Mouse (Mus musculus): ENCODE results near the gene Zfp619. TPM values are rescaled to one million over a fixed set of nuclear protein-coding genes. Genes with fewer than 3 reads are reported as not detected.
A peak's percentile ranks its signal among the peaks of the same experiment; 100 is the strongest.
"Not testable (repeated sequence)": the region's sequence is repeated elsewhere in the genome, so short reads cannot be mapped to it uniquely, and the experiment has no call there.

Gene Zfp619
- total RNA-seq (2021): 1 to 10 TPM; 1.8 to 2.2 TPM

DNA sequence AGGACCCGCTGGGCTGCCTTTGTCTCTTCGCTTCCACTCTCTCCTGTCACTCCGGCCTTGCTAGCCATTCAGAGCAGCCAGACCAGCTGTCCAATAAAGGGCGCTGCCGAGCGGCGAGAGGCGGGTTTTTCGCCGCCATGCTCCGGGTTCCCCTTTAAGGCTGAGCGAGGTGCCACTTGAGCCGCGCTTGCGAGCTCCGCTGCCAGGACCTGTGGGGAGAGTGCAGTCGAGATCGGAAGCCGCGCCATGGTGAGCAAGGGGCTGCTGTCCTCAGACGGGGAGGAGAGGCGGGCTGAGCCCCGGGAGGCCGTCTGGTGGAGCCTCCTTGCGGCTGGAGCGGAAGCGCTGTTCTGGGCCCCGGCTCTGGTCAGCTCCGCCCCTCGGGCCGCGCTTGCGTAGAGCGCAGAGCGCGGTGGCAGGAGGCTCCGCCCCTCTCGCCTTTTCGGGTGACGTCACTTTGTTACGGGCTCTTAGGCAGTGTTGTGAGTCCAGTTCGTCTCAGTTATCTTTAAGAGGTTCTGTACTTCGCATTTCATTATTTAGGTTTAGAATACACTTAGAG is at the start of gene Zfp619:
TSS of gene Zfp619 (plus strand) at position 151 of the 562 bp plus-strand sequence.
- DNase-seq (ENCODE audit: low spot score): peak; percentile 91
- intact Hi-C loops (cut with DNase I): loop anchor here (5.0 to 10.0 kb wide), 2 partner anchors 35 to 63 kb away; no protein-coding TSS in a partner anchor

DNA sequence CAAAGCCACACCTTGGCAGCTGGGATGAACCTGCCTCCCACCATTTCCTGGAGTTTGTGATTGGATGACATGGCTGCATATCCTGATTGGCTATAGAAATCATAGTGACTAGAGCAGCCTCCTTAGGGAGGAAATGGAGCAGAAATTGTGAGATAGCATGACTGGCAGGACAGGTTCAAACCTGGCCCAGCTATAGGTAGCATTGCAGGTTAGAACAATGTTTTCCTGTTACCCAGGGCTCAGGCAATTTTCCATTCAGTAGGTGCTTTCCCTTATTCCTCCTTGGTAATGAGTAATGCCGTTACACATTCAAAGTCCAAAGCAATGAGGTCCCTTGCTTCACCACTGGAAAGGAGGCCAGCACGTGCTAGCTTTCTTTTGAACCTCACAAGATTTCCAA is 38.6 kb upstream of the Zfp619 start:
- no peak for DNase-seq (ENCODE audit: low spot score)
- intact Hi-C loops (cut with DNase I): no loop called here

DNA sequence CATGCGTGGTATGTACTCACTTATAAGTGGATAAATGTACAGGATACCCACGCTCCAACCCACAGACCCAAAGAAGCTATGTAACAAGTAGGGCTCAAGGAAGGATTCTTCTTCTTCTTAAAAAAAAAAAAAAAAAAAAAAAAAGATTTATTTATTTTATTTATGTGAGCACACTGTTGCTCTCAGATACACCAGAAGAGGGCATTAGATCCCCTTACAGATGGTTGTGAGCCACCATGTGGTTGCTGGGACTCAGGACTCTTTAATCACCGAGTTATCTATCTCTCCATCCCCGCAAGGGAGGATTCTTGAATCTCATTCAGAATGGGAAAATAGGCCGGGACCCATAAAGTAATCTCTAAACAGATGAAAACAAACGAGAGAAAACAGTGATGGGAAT is 33.2 kb upstream of the Zfp619 start:
- intact Hi-C loops (cut with DNase I): no loop called here
- DNase-seq (ENCODE audit: low spot score): no peak

DNA sequence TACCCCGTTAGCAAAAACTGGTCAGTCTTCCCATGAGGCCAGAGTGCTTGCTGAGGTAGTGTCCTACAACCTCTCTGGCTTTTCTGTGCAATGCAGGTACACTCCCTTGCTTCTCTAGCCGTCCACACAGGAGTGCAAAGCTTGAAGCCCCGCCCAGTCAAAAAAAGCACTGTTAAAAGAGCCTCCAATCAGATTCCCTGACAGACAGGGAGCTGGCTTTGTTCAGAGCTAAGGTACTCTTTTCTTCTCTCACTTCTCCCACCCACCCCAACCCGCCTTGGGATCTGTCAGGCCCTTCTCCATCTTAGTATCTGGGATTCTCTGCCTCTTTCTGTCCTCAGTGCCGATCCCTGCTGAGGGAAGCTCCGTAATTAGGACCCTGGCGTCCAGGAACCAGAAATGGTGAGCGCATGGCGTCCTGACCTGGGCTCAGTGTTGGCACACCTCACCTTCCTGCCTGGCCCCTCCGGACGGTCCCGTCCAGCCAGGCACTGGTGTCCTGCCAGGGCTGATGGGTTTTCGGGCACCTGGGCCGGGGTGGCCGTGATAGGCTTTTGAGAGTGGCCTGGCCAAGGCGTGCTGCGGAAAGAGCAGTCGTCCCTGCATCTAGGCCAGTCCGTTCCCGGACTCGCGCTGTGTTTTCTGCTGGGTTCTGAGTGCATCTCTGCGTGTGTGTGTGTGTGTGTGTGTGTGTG is 30.3 kb upstream of the Zfp619 start:
- DNase-seq (ENCODE audit: low spot score): no peak
- intact Hi-C loops (cut with DNase I): no loop called here

DNA sequence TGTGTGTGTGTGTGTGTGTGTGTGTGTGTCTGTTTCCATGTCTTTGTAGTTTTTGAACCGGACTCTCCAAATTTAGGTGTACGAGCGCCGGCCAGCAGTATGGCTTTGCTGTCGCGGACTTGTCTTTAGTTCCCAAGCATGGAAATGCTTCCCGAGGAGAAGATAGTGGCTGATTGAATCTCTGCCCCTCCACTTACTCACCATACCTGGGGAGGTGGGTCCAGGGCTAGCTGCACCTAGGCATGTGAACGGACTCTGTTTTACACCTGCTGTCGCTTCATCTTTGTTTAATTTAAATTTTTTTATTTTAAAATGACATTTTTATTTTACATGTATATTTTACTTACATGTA is 29.7 kb upstream of the Zfp619 start:
- no peak for DNase-seq (ENCODE audit: low spot score)
- intact Hi-C loops (cut with DNase I): no loop called here

DNA sequence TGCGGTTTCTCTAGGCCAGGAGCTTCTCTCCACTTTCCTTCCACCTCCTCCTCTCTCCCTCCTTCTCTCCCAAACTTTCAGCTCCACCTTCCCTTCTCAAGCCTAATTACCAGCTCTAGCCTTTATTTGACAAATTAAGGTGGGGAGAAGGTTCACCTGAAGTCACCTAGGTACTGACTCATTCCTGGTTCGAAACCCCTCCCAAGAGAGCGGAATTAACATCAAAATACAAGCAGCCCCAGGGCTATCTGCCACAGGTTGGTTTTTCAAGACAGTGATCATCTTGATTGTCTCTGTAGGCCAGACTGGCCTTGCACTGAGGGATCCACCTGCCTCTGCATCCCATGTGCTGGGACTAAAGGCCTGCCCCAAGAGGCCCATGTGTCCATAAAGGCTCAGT is 22.9 kb upstream of the Zfp619 start:
- intact Hi-C loops (cut with DNase I): no loop called here
- DNase-seq (ENCODE audit: low spot score): no peak

DNA sequence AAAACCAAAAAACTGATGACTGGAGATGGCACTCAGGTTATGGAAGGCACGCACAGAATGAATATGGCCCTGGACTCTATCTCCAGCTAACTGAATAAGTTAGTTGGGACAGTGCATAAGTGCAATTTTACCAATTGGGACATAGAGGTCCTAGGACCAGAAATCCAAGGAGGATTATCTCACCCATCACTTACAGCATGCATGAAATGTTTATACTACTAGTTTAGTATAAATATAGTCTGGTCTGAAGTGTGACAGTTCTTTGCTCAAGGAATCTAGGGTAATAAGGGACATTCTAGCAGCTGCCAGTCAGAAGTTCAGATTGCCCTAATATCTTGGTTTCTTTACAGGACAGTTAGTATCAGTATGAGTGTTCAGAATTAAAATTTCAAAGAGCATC is 13.5 kb upstream of the Zfp619 start:
- intact Hi-C loops (cut with DNase I): loop anchor here (5.0 kb wide), 1 partner anchor 43 kb away; no protein-coding TSS in a partner anchor
- no peak for DNase-seq (ENCODE audit: low spot score)

DNA sequence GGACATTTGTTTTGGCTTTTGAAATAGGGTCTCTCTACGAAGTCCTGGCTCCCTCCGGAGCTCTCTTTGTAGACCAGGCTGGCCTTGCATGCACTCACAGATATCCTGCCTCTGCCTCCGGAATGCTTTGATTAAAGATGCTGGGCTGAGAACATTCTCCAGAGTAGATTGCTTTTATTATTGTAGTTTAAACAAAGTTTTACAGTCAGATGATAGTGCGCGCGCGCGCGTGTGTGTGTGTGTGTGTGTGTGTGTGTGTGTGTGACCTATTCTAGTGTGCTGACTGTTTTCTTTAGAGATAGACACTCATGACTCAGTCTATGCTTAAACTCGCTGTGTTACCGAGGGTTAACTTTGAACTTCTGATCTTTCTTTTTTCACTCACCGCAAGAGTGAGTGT is 796 bp downstream of the Zfp619 start:
- intact Hi-C loops (cut with DNase I): loop anchor here (5.0 to 10.0 kb wide), 2 partner anchors 34 to 64 kb away; no protein-coding TSS in a partner anchor
- DNase-seq (ENCODE audit: low spot score): peak; percentile 1

DNA sequence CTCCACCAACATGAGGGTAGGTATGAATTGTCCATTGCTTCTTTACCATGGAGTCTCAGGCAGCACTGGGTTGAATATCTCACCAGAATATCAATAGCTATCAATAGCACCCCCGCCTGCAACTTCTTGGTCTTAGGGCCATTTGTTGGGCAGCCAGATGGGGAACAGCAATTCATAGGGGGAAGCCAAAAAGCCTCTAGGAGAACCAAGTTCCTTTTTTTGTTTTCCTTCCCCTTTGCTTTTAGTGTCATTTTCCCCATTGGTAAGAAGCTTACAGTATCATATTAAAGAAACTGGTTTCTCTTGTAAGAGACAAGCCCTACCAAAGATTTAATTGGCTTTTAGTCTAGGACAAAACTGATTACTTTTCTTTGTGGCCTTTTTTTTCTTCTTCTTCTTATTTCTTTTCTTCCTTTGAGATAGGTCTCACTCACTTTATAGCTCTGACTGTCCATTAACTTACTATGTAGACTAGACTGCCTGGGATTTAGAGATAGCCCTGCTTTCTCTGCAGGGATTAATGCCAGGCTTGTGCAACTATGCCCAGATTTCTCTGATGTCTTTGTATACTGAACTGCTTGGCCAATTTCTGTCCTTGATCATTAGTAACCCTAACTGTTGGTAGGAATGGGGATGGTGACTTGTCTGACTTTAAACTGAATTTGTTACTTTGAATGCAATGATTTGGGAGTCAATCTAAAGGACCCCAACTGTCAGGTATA is 6.3 kb downstream of the Zfp619 start:
- DNase-seq (ENCODE audit: low spot score): no peak
- intact Hi-C loops (cut with DNase I): loop anchor here (5.0 kb wide), 1 partner anchor 48 kb away; no protein-coding TSS in a partner anchor

DNA sequence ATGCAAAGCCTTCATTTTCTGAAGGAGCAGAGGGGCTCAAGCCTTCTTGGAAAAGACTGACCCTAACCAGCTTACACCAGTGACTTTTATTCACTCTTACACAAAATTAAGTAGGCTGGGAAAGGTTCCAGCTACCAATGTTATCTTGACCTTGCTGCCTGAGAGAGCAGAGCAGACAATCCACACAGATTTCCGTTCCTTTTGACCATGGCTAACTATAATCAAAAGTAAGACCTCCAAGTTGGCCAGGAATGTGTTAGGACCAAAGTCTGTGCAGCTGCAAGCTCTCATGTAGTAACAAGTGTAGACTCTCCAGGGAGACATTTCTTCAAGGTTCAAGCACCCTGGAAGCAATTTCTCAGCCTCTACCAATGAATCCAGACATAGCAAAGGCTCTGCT is 25.6 kb downstream of the Zfp619 start:
- intact Hi-C loops (cut with DNase I): loop anchor here (2.0 kb wide), 1 partner anchor 94 kb away; no protein-coding TSS in a partner anchor
- no peak for DNase-seq (ENCODE audit: low spot score)

DNA sequence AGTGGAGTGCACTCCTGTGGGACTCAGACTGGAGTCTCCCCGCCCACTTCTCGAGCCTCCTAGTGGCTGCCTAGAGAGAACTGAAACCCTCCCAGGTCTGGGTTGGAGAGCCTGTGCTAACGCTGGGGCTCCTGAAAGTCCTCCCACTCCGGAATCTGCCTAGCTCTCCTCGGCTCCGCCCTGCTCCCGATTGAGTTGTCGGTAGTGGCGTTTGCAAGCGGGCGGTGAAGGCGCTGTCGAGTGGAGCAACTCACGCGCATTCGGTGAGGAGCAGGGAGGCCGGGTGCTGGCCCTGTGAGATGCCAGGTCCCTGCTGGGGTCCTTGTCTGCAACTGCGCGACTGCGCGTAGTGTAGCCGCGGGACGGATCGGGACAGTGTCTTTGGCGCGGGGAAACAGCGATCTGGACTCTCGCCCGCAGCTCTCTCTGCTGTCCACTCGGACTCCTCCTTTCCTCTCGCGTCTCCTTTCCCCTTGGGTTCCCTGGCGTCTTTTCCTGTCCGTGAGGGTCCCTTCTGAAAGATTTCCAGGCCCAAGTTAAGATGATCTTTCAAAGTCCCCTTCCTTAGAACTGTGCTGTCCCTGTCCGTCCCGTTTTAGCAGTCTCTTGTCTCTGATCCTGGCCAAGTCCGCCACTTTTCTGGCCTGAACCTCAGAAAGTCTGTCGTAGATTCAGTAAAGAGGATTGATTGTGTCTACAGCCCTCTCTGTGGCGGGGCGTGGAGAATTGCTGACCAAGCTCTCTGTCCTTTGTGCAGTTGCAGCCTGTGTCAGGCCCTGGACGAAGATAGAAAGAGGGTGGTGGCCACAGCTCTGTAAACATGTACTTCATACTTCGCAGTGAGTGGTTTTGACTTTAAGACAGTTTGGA is 26.9 kb downstream of the Zfp619 start:
- DNase-seq (ENCODE audit: low spot score): peak; percentile 75

DNA sequence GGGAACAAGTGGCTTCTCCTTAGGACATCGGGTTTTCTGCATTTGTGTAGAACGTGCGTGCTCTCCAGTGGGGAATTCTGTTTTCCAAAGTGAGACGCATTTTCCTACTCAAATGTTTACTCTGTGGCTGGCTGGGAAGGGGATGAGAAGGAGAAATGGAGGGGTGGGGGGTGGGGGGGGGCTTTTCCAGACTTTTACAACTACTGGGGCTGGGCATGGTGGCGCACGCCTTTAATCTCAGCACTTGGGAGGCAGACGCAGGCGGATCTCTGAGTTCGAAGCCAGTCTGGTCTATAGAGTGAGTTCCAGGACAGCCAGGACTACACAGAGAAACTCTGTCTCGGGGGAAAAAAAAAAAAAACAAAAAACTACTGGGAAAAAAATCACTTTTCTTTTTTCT is 27.6 kb downstream of the Zfp619 start:
- no peak for DNase-seq (ENCODE audit: low spot score)
- intact Hi-C loops (cut with DNase I): loop anchor here (5.0 kb wide), 1 partner anchor 43 kb away; no protein-coding TSS in a partner anchor

More for the DNA sequence above, 26.9 kb downstream of the Zfp619 start:
- intact Hi-C loops (cut with DNase I): loop anchor here (5.0 kb wide), 1 partner anchor 42 kb away; no protein-coding TSS in a partner anchor

DNA sequence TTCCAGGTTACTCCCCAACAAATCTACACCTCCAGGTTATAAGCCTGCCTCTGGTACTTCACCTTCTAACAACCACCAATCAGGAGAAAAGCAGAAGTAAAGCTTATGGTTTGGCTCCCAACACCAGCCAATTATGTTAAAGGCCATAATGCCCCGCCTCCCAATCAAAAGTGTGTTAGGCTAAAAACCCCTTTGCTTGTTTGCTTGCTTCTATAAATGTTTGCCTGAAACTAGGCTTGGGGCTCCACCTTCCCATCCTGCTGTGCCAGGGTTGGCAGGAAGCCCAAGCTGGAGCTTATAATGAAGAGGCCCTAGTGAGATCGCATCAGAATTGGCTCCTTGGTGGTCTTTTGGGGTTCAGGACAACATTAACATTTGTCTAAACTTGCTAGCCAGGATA is 31.8 kb downstream of the Zfp619 start:
- DNase-seq (ENCODE audit: low spot score): no peak
- intact Hi-C loops (cut with DNase I): loop anchor here (5.0 kb wide), 1 partner anchor 47 kb away; no protein-coding TSS in a partner anchor

DNA sequence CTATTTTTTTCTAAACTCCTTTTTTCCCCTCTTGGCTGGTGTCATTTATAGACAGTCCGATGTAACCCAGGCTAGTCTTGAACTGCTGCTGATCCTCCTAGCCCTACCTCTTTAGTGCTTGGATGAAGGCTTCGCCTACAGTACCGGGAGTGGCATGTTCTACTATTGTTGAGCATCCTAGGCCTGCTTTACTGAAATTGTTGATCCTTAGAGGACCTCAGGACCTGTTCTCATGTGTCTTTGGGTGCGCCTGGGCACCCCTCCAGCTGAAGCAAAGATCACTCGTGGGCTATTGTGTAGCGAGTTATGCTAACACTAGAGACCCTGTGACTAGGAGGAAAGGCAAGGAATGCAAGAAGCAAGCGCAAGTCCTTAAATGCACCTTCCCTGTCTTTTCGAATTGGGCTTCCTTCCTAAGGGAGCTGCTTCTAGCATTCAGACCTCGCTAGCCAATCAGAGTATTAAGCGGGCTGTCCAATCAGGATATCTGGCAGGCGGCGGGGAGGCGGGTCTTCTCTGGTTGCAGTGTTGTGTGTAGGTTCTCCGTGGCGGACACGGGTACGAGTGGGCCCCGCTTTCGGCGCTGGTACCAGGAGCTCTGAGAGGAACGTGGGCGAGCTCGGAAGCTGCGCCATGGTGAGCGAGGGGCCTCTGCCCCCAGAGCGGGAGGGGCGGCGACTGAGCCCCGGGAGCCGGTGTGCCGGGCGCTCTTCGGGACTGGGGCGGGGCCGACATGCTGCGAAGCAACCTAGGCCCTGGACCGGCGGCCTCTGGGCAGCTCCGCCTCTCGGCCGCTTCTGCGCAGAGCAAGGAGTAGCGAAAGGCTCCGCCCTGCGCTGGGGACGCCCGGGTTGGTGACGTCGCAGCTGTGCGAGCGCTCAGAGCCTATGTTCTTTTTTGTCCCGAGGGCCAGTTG is 34.7 kb downstream of the Zfp619 start:
- intact Hi-C loops (cut with DNase I): loop anchor here (5.0 kb wide), 1 partner anchor 35 kb away; the partner anchor contains the start of gene Zfp619
- peak; percentile 94 for DNase-seq (ENCODE audit: low spot score)

DNA sequence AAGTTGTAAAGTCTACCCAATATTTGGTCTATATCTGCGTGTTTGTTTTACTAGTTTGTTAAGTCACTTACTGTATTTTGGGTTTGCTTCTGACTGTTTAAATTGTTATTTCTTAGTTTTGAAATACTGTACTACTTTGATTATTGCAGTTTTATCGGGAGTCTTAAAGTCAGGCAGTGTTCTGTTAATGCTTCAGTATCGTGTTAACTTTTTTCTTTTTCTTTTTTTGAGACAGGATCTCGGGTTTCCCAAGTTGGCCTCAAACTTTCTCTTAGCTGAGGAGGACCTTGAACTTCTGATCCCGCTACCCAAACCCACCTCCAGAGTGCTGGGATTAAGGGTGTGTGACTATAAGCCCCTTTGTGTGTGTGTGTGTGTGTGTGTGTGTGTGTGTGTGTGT is 35.4 kb downstream of the Zfp619 start:
- no peak for DNase-seq (ENCODE audit: low spot score)
- intact Hi-C loops (cut with DNase I): loop anchor here (5.0 kb wide), 1 partner anchor 36 kb away; the partner anchor contains the start of gene Zfp619

DNA sequence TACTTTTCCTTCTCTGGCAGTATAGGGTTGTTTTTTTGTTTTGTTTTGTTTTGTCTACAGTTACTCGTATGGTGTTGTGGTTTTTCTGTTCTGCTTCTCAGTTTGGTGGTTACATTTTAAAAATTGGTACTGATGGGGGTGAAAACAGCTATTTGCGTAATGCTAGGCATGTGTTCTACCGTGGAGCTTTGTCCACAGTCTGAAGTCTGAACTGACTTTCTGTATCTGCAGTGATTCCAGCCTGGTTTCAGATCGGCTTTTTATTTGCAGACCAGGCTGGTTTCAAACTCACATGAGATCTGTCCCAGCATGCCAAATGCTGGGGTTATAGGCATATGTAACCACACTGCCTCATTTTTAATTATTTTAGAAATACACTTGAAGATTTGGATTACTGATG is 36.3 kb downstream of the Zfp619 start:
- DNase-seq (ENCODE audit: low spot score): no peak
- intact Hi-C loops (cut with DNase I): loop anchor here (5.0 kb wide), 1 partner anchor 37 kb away; the partner anchor contains the start of gene Zfp619

DNA sequence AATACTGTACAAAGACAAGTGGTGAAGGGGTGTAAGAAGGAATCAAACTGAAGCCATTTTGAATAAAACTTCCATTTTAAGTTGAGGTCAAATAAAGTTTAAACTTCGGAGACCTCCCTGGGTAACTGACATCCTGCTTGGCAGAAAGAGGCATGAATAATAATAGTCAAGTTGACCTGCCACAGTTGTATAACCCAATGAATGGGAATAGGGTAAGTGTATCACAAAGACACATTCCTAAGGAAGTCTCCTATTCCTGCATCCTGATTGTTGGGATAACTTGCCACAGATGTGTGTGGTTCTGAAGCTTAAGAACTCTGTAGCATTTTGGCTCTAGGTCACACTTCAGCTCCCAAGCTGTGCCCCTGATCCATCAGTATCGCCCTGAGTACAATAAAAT is 62.5 kb downstream of the Zfp619 start:
- intact Hi-C loops (cut with DNase I): no loop called here
- DNase-seq (ENCODE audit: low spot score): no peak

DNA sequence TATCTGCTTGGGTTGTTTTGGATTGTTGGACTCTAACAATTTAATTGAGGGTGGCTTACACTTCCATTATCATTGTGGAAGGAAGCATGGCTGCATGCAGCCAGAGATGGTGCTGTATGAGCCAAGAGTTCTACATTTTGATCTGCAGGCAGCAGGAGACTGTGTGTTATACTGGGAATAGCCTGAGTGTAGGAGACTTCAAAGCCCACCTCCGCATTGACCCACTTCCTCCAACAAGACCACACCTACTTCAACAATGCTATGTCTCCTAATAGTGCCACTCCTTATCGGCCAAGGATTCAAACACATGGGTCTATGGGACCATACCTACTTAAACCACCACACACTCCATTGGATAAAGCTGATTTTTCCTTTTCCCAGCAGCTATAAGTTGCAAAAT is 63.0 kb downstream of the Zfp619 start:
- intact Hi-C loops (cut with DNase I): no loop called here
- DNase-seq (ENCODE audit: low spot score): no peak

DNA sequence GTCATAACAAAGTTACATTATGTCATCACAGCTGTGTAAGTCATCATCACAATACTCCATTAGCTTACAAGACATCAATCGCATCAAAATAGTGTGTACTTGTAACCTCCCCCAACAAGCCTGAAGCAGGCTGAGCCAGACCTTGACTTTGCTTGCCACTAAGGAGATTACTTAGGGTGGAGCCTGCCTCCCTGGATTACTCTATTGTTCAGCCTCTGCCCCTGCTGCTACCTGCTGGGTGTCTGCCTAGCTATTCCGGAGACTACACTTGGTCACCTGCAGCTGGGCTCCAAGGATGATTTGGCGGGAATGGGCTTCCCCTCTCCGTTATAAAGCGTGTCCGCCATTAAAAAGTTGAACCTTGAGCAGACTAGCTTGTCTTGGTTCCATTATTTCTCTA is 69.3 kb downstream of the Zfp619 start:
- intact Hi-C loops (cut with DNase I): not testable (repeated sequence)

More for the DNA sequence above, 69.3 kb downstream of the Zfp619 start:
- not testable (repeated sequence) for DNase-seq (ENCODE audit: low spot score)

All from heart, postnatal 25 days (tissue).